In genomic region chr9:22115635-22116034, GRCm38 (mm10) we compare ENCODE assay signal across 8 mouse cellular contexts. TPM values are rescaled to one million over a fixed set of nuclear protein-coding genes. Genes with fewer than 3 reads are reported as not detected.
A peak's percentile ranks its signal among the peaks of the same experiment; 100 is the strongest.
DNase-seq lines count a peak whose midpoint lies in the region; ATAC-seq and TF ChIP-seq lines count a peak whose summit lies in the region.

No protein-coding gene starts in this region.

- no peaks in the 10 kb centered on the region for H3K4me1 ChIP-seq in heart, postnatal 0 days (ENCODE audit: control insufficient read depth, insufficient read depth)
- H3K4me1 ChIP-seq in embryonic facial prominence, embryonic 13.5 days: peaks cover 14% of the 10 kb centered on the region
- H3K4me1 ChIP-seq in intestine, embryonic 15.5 days (replicated peaks): peaks cover 12% of the 10 kb centered on the region
- H3K4me1 ChIP-seq in midbrain, embryonic 16.5 days (ENCODE audit: control insufficient read depth, insufficient read depth, low read length): peaks cover 15% of the 10 kb centered on the region

- H3K36me3 ChIP-seq in heart, postnatal 0 days (replicated peaks; ENCODE audit: control insufficient read depth, insufficient read depth, low read length): peaks cover 28% of the 10 kb centered on the region
- peaks cover 33% of the 10 kb centered on the region for H3K36me3 ChIP-seq in embryonic facial prominence, embryonic 13.5 days
- H3K36me3 ChIP-seq in intestine, embryonic 15.5 days: peaks cover 11% of the 10 kb centered on the region
- H3K36me3 ChIP-seq in midbrain, embryonic 16.5 days (ENCODE audit: control insufficient read depth, insufficient read depth, low read length): peaks cover 20% of the 10 kb centered on the region

- ATAC-seq in heart, postnatal 0 days (ENCODE audit: insufficient read depth, low read depth): no peak
- no peak for ATAC-seq in embryonic facial prominence, embryonic 13.5 days (ENCODE audit: insufficient number of reproducible peaks, insufficient read depth, low FRiP score, low TSS enrichment, low read depth)
- ATAC-seq in intestine, embryonic 15.5 days: no peak
- no peak for ATAC-seq in midbrain, embryonic 16.5 days

- peak overlapping the region; percentile 87; the same call in 1 of the 2 replicates for H3K4me3 ChIP-seq in heart, postnatal 0 days (ENCODE audit: low read depth, low read length)
- peak overlapping the region; percentile 67 for H3K4me3 ChIP-seq in embryonic facial prominence, embryonic 13.5 days
- peak overlapping the region; percentile 86 for H3K4me3 ChIP-seq in intestine, embryonic 15.5 days (replicated peaks)
- peak overlapping the region; percentile 72 for H3K4me3 ChIP-seq in midbrain, embryonic 16.5 days (ENCODE audit: low read depth, low read length)

- no peaks in the 10 kb centered on the region for H3K9me3 ChIP-seq in heart, postnatal 0 days (replicated peaks; ENCODE audit: control insufficient read depth, low read length)
- H3K9me3 ChIP-seq in embryonic facial prominence, embryonic 13.5 days: no peaks in the 10 kb centered on the region
- H3K9me3 ChIP-seq in intestine, embryonic 15.5 days: no peaks in the 10 kb centered on the region
- H3K9me3 ChIP-seq in midbrain, embryonic 16.5 days (replicated peaks; ENCODE audit: control insufficient read depth, low read length, poor library complexity, severe bottlenecking): no peaks in the 10 kb centered on the region

- no peak for TF ChIP-seq EP300 in heart, postnatal 0 days (IDR thresholded peaks at IDR 0.05; ENCODE audit: low read depth)

- no peak for TF ChIP-seq CTCF in heart, postnatal 0 days (IDR thresholded peaks at IDR 0.05; ENCODE audit: low read depth)

- no peaks in the 10 kb centered on the region for H3K27me3 ChIP-seq in heart, postnatal 0 days (ENCODE audit: control insufficient read depth, insufficient read depth, low read length)
- peaks cover 4% of the 10 kb centered on the region; the same call in 1 of the 2 replicates for H3K27me3 ChIP-seq in embryonic facial prominence, embryonic 13.5 days
- no peaks in the 10 kb centered on the region for H3K27me3 ChIP-seq in intestine, embryonic 15.5 days (replicated peaks)
- H3K27me3 ChIP-seq in midbrain, embryonic 16.5 days (ENCODE audit: control insufficient read depth, insufficient read depth, low read depth, low read length): no peaks in the 10 kb centered on the region

- H3K27ac ChIP-seq in heart, postnatal 0 days (ENCODE audit: low read depth): no peak overlapping the region
- H3K27ac ChIP-seq in embryonic facial prominence, embryonic 13.5 days: no peak overlapping the region
- no peak overlapping the region for H3K27ac ChIP-seq in intestine, embryonic 15.5 days
- H3K27ac ChIP-seq in midbrain, embryonic 16.5 days (ENCODE audit: low read length): no peak overlapping the region

- WGBS in heart, postnatal 0 days: 85% methylated on average over 4 of the region's 4 CpGs
- WGBS in embryonic facial prominence, embryonic 13.5 days: 87% methylated on average over 4 of the region's 4 CpGs
- WGBS in intestine, embryonic 15.5 days: 91% methylated on average over 4 of the region's 4 CpGs
- WGBS in midbrain, embryonic 16.5 days: 87% methylated on average over 4 of the region's 4 CpGs

- H3K9ac ChIP-seq in heart, postnatal 0 days (replicated peaks; ENCODE audit: low read depth, low read length): no peak overlapping the region
- peak overlapping the region; percentile 90 for H3K9ac ChIP-seq in embryonic facial prominence, embryonic 13.5 days
- H3K9ac ChIP-seq in intestine, embryonic 15.5 days: 0 out of 2 replicates have a peak overlapping the region, but pooled peaks have one; percentile 86
- H3K9ac ChIP-seq in midbrain, embryonic 16.5 days (ENCODE audit: low read depth, low read length): peak overlapping the region; percentile 79

- no peak overlapping the region; the same call in 1 of the 2 replicates for H3K4me2 ChIP-seq in heart, postnatal 0 days (ENCODE audit: low read depth, low read length)
- peak overlapping the region; percentile 84 for H3K4me2 ChIP-seq in embryonic facial prominence, embryonic 13.5 days
- H3K4me2 ChIP-seq in intestine, embryonic 15.5 days (replicated peaks): peak overlapping the region; percentile 86
- peak overlapping the region; percentile 97 for H3K4me2 ChIP-seq in midbrain, embryonic 16.5 days (ENCODE audit: low read length)

- no peak for DNase-seq in heart, postnatal 0 days (ENCODE audit: low spot score)
- no peak for DNase-seq in heart, postnatal 4 days
- no peak for DNase-seq in spleen, postnatal 36 days (ENCODE audit: low spot score in 2 of 2)
- no peak for DNase-seq in retina, postnatal 1 day
- no peak for DNase-seq in layer of hippocampus, postnatal 25 days (ENCODE audit: extremely low spot score in 1 of 2, low spot score in 1 of 2)

RNA-seq across cellular contexts. Expression of gene Elof1, which starts 1.3 kb away (rescaled TPM):
- total RNA-seq in heart, postnatal 0 days (2014; rRNA removed; ENCODE audit: low replicate concordance): 86.6 and 132 TPM in 2 replicates
- 82.3 and 89.1 TPM in 2 replicates for polyA plus RNA-seq in heart, postnatal 0 days (2015; fragmentation: Nextera tagmentation; extraction: Ambion mirVana)
- total RNA-seq in heart, postnatal 4 days (2021): 10 to 100 TPM; 60.1 to 63.4 TPM
- 175 and 194 TPM in 2 replicates for polyA plus RNA-seq in embryonic facial prominence, embryonic 13.5 days (2015; fragmentation: Nextera tagmentation; extraction: Ambion mirVana)
- 143 and 157 TPM in 2 replicates for polyA plus RNA-seq in intestine, embryonic 15.5 days (2015; fragmentation: Nextera tagmentation; extraction: Ambion mirVana)
- polyA plus RNA-seq in midbrain, embryonic 16.5 days (2015; fragmentation: Nextera tagmentation; extraction: Ambion mirVana): 170 and 188 TPM in 2 replicates
- total RNA-seq in layer of hippocampus, postnatal 25 days (2021): 10 to 100 TPM; 53.1 to 57.9 TPM

RNA-seq across cellular contexts. Expression of gene Cnn1, which starts 16.6 kb away (rescaled TPM):
- total RNA-seq in heart, postnatal 0 days (2014; rRNA removed; ENCODE audit: low replicate concordance): 56.3 and 305 TPM in 2 replicates
- polyA plus RNA-seq in heart, postnatal 0 days (2015; fragmentation: Nextera tagmentation; extraction: Ambion mirVana): 41.3 and 53.5 TPM in 2 replicates
- total RNA-seq in heart, postnatal 4 days (2021): 10 to 100 TPM; 38.1 to 39.3 TPM
- 0.76 and 3.6 TPM in 2 replicates for polyA plus RNA-seq in embryonic facial prominence, embryonic 13.5 days (2015; fragmentation: Nextera tagmentation; extraction: Ambion mirVana)
- polyA plus RNA-seq in intestine, embryonic 15.5 days (2015; fragmentation: Nextera tagmentation; extraction: Ambion mirVana): 281 and 303 TPM in 2 replicates
- polyA plus RNA-seq in midbrain, embryonic 16.5 days (2015; fragmentation: Nextera tagmentation; extraction: Ambion mirVana): 0.67 and 0.88 TPM in 2 replicates
- 1 to 10 TPM in 1 of 2 experiments, under 1 TPM in 1; 0.32 to 1.2 TPM for total RNA-seq in layer of hippocampus, postnatal 25 days (2021)

RNA-seq across cellular contexts. Expression of gene Acp5, which starts 19.9 kb away (rescaled TPM):
- total RNA-seq in heart, postnatal 0 days (2014; rRNA removed; ENCODE audit: low replicate concordance): 0.77 and 4.4 TPM in 2 replicates
- 2.0 TPM in 2 replicates for polyA plus RNA-seq in heart, postnatal 0 days (2015; fragmentation: Nextera tagmentation; extraction: Ambion mirVana)
- 1 to 10 TPM in 1 of 2 experiments, under 1 TPM in 1; 0.71 to 1.6 TPM for total RNA-seq in heart, postnatal 4 days (2021)
- 9.2 and 10.7 TPM in 2 replicates for polyA plus RNA-seq in embryonic facial prominence, embryonic 13.5 days (2015; fragmentation: Nextera tagmentation; extraction: Ambion mirVana)
- polyA plus RNA-seq in intestine, embryonic 15.5 days (2015; fragmentation: Nextera tagmentation; extraction: Ambion mirVana): 39.0 and 49.8 TPM in 2 replicates
- 0.35 and 4.1 TPM in 2 replicates for polyA plus RNA-seq in midbrain, embryonic 16.5 days (2015; fragmentation: Nextera tagmentation; extraction: Ambion mirVana)
- total RNA-seq in layer of hippocampus, postnatal 25 days (2021): under 1 TPM; 0.54 to 0.91 TPM

RNA-seq across cellular contexts. Expression of gene Ecsit, which starts 30.4 kb away (rescaled TPM):
- 106 and 138 TPM in 2 replicates for total RNA-seq in heart, postnatal 0 days (2014; rRNA removed; ENCODE audit: low replicate concordance)
- polyA plus RNA-seq in heart, postnatal 0 days (2015; fragmentation: Nextera tagmentation; extraction: Ambion mirVana): 80.1 and 82.0 TPM in 2 replicates
- total RNA-seq in heart, postnatal 4 days (2021): 10 to 100 TPM; 69.4 to 69.6 TPM
- 35.5 and 40.9 TPM in 2 replicates for polyA plus RNA-seq in embryonic facial prominence, embryonic 13.5 days (2015; fragmentation: Nextera tagmentation; extraction: Ambion mirVana)
- 44.4 and 50.0 TPM in 2 replicates for polyA plus RNA-seq in intestine, embryonic 15.5 days (2015; fragmentation: Nextera tagmentation; extraction: Ambion mirVana)
- polyA plus RNA-seq in midbrain, embryonic 16.5 days (2015; fragmentation: Nextera tagmentation; extraction: Ambion mirVana): 54.8 and 57.4 TPM in 2 replicates
- total RNA-seq in layer of hippocampus, postnatal 25 days (2021): 10 to 100 TPM; 45.6 to 45.8 TPM

RNA-seq across cellular contexts. Expression of gene Pigyl, which starts 41.0 kb away (rescaled TPM):
- 7.4 and 28.1 TPM in 2 replicates for total RNA-seq in heart, postnatal 0 days (2014; rRNA removed; ENCODE audit: low replicate concordance)
- polyA plus RNA-seq in heart, postnatal 0 days (2015; fragmentation: Nextera tagmentation; extraction: Ambion mirVana): 61.7 and 68.1 TPM in 2 replicates
- 10 to 100 TPM; 31.0 to 31.9 TPM for total RNA-seq in heart, postnatal 4 days (2021)
- polyA plus RNA-seq in embryonic facial prominence, embryonic 13.5 days (2015; fragmentation: Nextera tagmentation; extraction: Ambion mirVana): 71.9 and 75.9 TPM in 2 replicates
- polyA plus RNA-seq in intestine, embryonic 15.5 days (2015; fragmentation: Nextera tagmentation; extraction: Ambion mirVana): 88.6 and 90.0 TPM in 2 replicates
- 86.8 and 96.6 TPM in 2 replicates for polyA plus RNA-seq in midbrain, embryonic 16.5 days (2015; fragmentation: Nextera tagmentation; extraction: Ambion mirVana)
- total RNA-seq in layer of hippocampus, postnatal 25 days (2021): 10 to 100 TPM; 48.2 to 54.3 TPM
